Mouse (Mus musculus) embryonic fibroblast, embryonic 13.5 days (primary cell): ENCODE results near the gene Gm10401.

ENCODE experiments used
- CTCF ChIP-seq: IDR thresholded peaks from 2 replicates; pipeline ENCODE4 v1.5.1; 2011; ENCODE audit warnings: mild to moderate bottlenecking, control low read depth, low read length, moderate library complexity, borderline replicate concordance; ENCODE audit not compliant: insufficient read depth
- POLR2A ChIP-seq: IDR thresholded peaks from 2 replicates; pipeline ENCODE4 v1.6.1; 2011; ENCODE audit warnings: low read depth, mild to moderate bottlenecking, control low read depth, low read length, moderate library complexity

GRCm38 (mm10) chr5:115127421-115128179 is 29.5 kb upstream of the Gm10401 start:
- TF ChIP-seq CTCF: no peak
- no peak for TF ChIP-seq POLR2A
